Comparison of ENCODE assay signal across 13 mouse cellular contexts in genomic region chr3:33375161-33375560, GRCm38 (mm10).
"Had no signal": no experiment of that assay in that cellular context is flagged by ENCODE, and none has a peak within 500 bp of the region (broad histone marks: within the 10 kb centered on the region; RNA-seq: fewer than 3 reads in every experiment).

No protein-coding gene starts in this region.

- H3K36me3 ChIP-seq: limb, embryonic 15.5 days; liver, embryonic 13.5 days had no signal

- DNase-seq: kidney, adult 11 months; kidney, adult 9 months; kidney, postnatal 36 days; layer of hippocampus, adult 9-11 months; layer of hippocampus, postnatal 36 days; liver, embryonic 13.5 days; liver, postnatal 0 days; lung, postnatal 36 days; thymus, postnatal 4 days had no signal

- H3K4me1 ChIP-seq: limb, embryonic 15.5 days; liver, embryonic 13.5 days had no signal

- H3K4me3 ChIP-seq: limb, embryonic 15.5 days; liver, embryonic 13.5 days had no signal

- H3K9ac ChIP-seq: limb, embryonic 15.5 days; liver, embryonic 13.5 days; liver, postnatal 0 days had no signal

- ATAC-seq: liver, postnatal 0 days; midbrain, embryonic 16.5 days had no signal

- H3K27ac ChIP-seq: kidney, postnatal 0 days; limb, embryonic 15.5 days; liver, embryonic 13.5 days; stomach, postnatal 0 days had no signal

- H3K9me3 ChIP-seq: limb, embryonic 15.5 days; liver, embryonic 13.5 days had no signal

- H3K27me3 ChIP-seq: limb, embryonic 15.5 days; liver, embryonic 13.5 days had no signal

- H3K4me2 ChIP-seq: limb, embryonic 15.5 days; liver, embryonic 13.5 days had no signal
